Mouse (Mus musculus) ovary, postnatal 14 days (tissue): ENCODE data around the gene Psmb5.
A peak's percentile ranks its signal among the peaks of the same experiment; 100 is the strongest.
"Not testable (repeated sequence)": the region's sequence is repeated elsewhere in the genome, so short reads cannot be mapped to it uniquely, and the experiment has no call there.

Source experiments
- DNase-seq: peaks from one replicate; pipeline ENCODE4 v3.0.0; 2022; ENCODE audit warnings: low spot score

Psmb5 gene

GRCm38 (mm10) chr14:54630583-54631239, 12.9 kb upstream of the Psmb5 start:
- no peak for DNase-seq

GRCm38 (mm10) chr14:54629797-54630196, 12.0 kb upstream of the Psmb5 start:
- DNase-seq = no peak

GRCm38 (mm10) chr14:54628103-54628502, 10.3 kb upstream of the Psmb5 start:
- DNase-seq = no peak

- DNase-seq = no peak
Measured at GRCm38 (mm10) chr14:54624976-54625375, 7.2 kb upstream of the Psmb5 start.

GRCm38 (mm10) chr14:54623334-54623733, 5.5 kb upstream of the Psmb5 start:
- no peak for DNase-seq

GRCm38 (mm10) chr14:54621133-54621532, 3.3 kb upstream of the Psmb5 start, which contains the start of gene Psmb11:
Gene Psmb11 (plus strand): TSS chr14:54621433.
- DNase-seq = no peak

- no peak for DNase-seq
Measured at GRCm38 (mm10) chr14:54617152-54617896, 498 bp downstream of the Psmb5 start.

GRCm38 (mm10) chr14:54616226-54616825, 1.5 kb downstream of the Psmb5 start:
- no peak for DNase-seq

- not testable (repeated sequence) for DNase-seq
Measured at GRCm38 (mm10) chr14:54614130-54614529, 3.7 kb downstream of the Psmb5 start.

GRCm38 (mm10) chr14:54610648-54611047, 7.2 kb downstream of the Psmb5 start:
- no peak for DNase-seq

- no peak for DNase-seq
Measured at GRCm38 (mm10) chr14:54609962-54610361, 7.9 kb downstream of the Psmb5 start.

- no peak for DNase-seq
Measured at GRCm38 (mm10) chr14:54609245-54609644, 8.6 kb downstream of the Psmb5 start.

GRCm38 (mm10) chr14:54607226-54607625, 10.6 kb downstream of the Psmb5 start:
- DNase-seq = no peak

- DNase-seq = peak; percentile 68
Measured at GRCm38 (mm10) chr14:54605752-54606321, 12.0 kb downstream of the Psmb5 start, which contains the start of gene 4931414P19Rik. Gene 4931414P19Rik (minus strand): TSS chr14:54605993.

- no peak for DNase-seq
Measured at GRCm38 (mm10) chr14:54603686-54604085, 14.1 kb downstream of the Psmb5 start.

GRCm38 (mm10) chr14:54603038-54603654, 14.7 kb downstream of the Psmb5 start:
- DNase-seq = peak; percentile 89

GRCm38 (mm10) chr14:54602613-54603012, 15.2 kb downstream of the Psmb5 start:
- no peak for DNase-seq

GRCm38 (mm10) chr14:54601601-54602000, 16.2 kb downstream of the Psmb5 start:
- DNase-seq = no peak

GRCm38 (mm10) chr14:54597084-54597483, 20.7 kb downstream of the Psmb5 start:
- DNase-seq = no peak

- DNase-seq = no peak
Measured at GRCm38 (mm10) chr14:54594631-54595414, 23.0 kb downstream of the Psmb5 start.

- no peak for DNase-seq
Measured at GRCm38 (mm10) chr14:54594055-54594454, 23.8 kb downstream of the Psmb5 start.
